Mouse (Mus musculus) limb, embryonic 15.5 days (tissue): ENCODE measurements around the gene Plekhd1. TPM values are rescaled to one million over a fixed set of nuclear protein-coding genes. Genes with fewer than 3 reads are reported as not detected.

Source experiments
- ATAC-seq: fragments of 200-750 bp; cut with Nextera tagmentation; 2 replicates; pipeline ENCODE4 v1.8.0; 2017; ENCODE audit warnings: low read depth, moderate TSS enrichment; ENCODE audit not compliant: insufficient number of reproducible peaks, low FRiP score, low TSS enrichment
- H3K27ac ChIP-seq: fragments of 300-500 bp; sonication (generic); 2 replicates; pipeline ENCODE4 v1.5.1; 2015; ENCODE audit warnings: moderate library complexity, mild to moderate bottlenecking, inconsistent platforms
- H3K27me3 ChIP-seq: fragments of 300-500 bp; sonication (generic); 2 replicates; pipeline ENCODE4 v1.6.1; 2015; ENCODE audit warnings: inconsistent platforms
- H3K36me3 ChIP-seq: fragments of 300-500 bp; sonication (generic); 2 replicates; pipeline ENCODE4 v1.6.1; 2015; ENCODE audit warnings: inconsistent platforms
- H3K4me1 ChIP-seq: fragments of 300-500 bp; sonication (generic); 2 replicates; pipeline ENCODE4 v1.6.1; 2015; ENCODE audit warnings: inconsistent platforms
- H3K4me2 ChIP-seq: fragments of 300-500 bp; sonication (generic); 2 replicates; pipeline ENCODE4 v1.6.1; 2015; ENCODE audit warnings: mild to moderate bottlenecking, inconsistent platforms
- H3K4me3 ChIP-seq: fragments of 300-500 bp; sonication (generic); 2 replicates; pipeline ENCODE4 v1.5.1; 2015; ENCODE audit warnings: mild to moderate bottlenecking, inconsistent platforms
- H3K9ac ChIP-seq: fragments of 300-500 bp; sonication (generic); 2 replicates; pipeline ENCODE4 v1.6.1; 2015; ENCODE audit warnings: inconsistent platforms
- H3K9me3 ChIP-seq: fragments of 300-500 bp; sonication (generic); 2 replicates; pipeline ENCODE4 v1.6.1; 2016; ENCODE audit warnings: inconsistent platforms
- WGBS: fragments of 180-500 bp; shearing (Covaris S2); methylation state at CpG from one replicate; pipeline ENCODE4 v1.1.7; 2015; 5-methylcytosine and 5-hydroxymethylcytosine counted together
- polyA plus RNA-seq: library from polyadenylated mRNA; unstranded; fragments of >200 nt; fragmentation: Nextera tagmentation; extraction: Ambion mirVana; gene quantifications from 2 replicates; pipeline ENCODE4 v1.2.1, GENCODE M21; 2015

Plekhd1 gene
- polyA plus RNA-seq, 1 experiment from 2014 or later, result 0.15 TPM

GRCm38 (mm10) chr12:80759713-80760395 lies 67.5 kb downstream of the Plekhd1 start:
- Histone ChIP-seq H3K4me3 (peak overlapping the region; percentile 40), H3K9ac (no peak overlapping the region), H3K4me2 (peak overlapping the region; percentile 98), H3K27ac (no peak overlapping the region), H3K9me3 (no peaks in the 10 kb centered on the region), H3K36me3 (no peaks in the 10 kb centered on the region), H3K27me3 (peaks cover 76% of the 10 kb centered on the region), H3K4me1 (peaks cover 36% of the 10 kb centered on the region)
- no peak for ATAC-seq
- 7% methylated on average over 22 of the region's 22 CpGs for WGBS

GRCm38 (mm10) chr12:80760396-80760801 lies 68.0 kb downstream of the Plekhd1 start, which contains the start of gene Ccdc177:
Ccdc177 (minus strand) TSS chr12:80760687.
- peak within 1 kb of the TSS; percentile 98 for H3K4me2 ChIP-seq

GRCm38 (mm10) chr12:80762982-80763381 lies 70.6 kb downstream of the Plekhd1 start:
- H3K9ac ChIP-seq, result no peak overlapping the region
- no peak for ATAC-seq
- peaks cover 27% of the 10 kb centered on the region for H3K4me1 ChIP-seq
- no peak overlapping the region for H3K27ac ChIP-seq
- no peaks in the 10 kb centered on the region for H3K9me3 ChIP-seq
- no peaks in the 10 kb centered on the region for H3K36me3 ChIP-seq
- WGBS, result 84% methylated on average over 5 of the region's 5 CpGs
- H3K4me3 ChIP-seq, result no peak overlapping the region
- no peak overlapping the region for H3K4me2 ChIP-seq
- peaks cover 45% of the 10 kb centered on the region for H3K27me3 ChIP-seq

More at GRCm38 (mm10) chr12:80760396-80760801, 68.0 kb downstream of the Plekhd1 start, which contains the start of gene Ccdc177:
- Histone ChIP-seq H3K9ac (no peak within 1 kb of the TSS), H3K27me3 (peaks cover 71% of the 10 kb centered on the region), H3K27ac (no peak within 1 kb of the TSS), H3K36me3 (no peaks in the 10 kb centered on the region), H3K9me3 (no peaks in the 10 kb centered on the region), H3K4me3 (peak within 1 kb of the TSS; percentile 40), H3K4me1 (peaks cover 36% of the 10 kb centered on the region)
- WGBS, result under 1% methylated on average over 24 of the region's 24 CpGs
- no peak for ATAC-seq

DNA sequence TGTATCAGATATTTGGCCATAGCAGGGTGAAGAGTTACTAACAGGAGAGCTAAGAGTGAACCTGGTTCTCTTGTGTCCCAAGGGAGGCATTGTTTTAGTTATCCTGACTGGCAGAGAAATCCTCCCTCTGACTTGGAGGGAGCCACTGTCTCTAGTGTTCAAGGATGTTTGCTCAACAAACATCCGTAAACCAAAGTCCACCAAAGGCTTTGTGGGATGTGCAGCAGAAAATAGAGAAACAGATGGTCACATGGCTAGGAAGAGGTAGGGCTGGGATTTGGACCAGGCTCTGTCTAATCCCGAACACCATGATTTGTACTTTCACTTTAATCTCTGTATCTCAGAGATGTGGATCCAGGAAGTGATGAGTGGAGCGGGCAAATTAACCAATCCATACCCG lies 71.7 kb downstream of the Plekhd1 start:
- H3K4me1 ChIP-seq, result peaks cover 17% of the 10 kb centered on the region
- no peaks in the 10 kb centered on the region for H3K36me3 ChIP-seq
- no peaks in the 10 kb centered on the region for H3K9me3 ChIP-seq
- WGBS, result 76% methylated on average over 4 of the region's 4 CpGs
- no peak overlapping the region for H3K27ac ChIP-seq
- no peak overlapping the region for H3K9ac ChIP-seq
- no peak overlapping the region for H3K4me3 ChIP-seq
- H3K27me3 ChIP-seq, result peaks cover 34% of the 10 kb centered on the region
- no peak for ATAC-seq
- no peak overlapping the region for H3K4me2 ChIP-seq

GRCm38 (mm10) chr12:80769697-80770096 lies 77.3 kb downstream of the Plekhd1 start:
- Histone ChIP-seq H3K4me1 (no peaks in the 10 kb centered on the region), H3K4me3 (no peak overlapping the region), H3K9ac (no peak overlapping the region), H3K36me3 (no peaks in the 10 kb centered on the region), H3K27ac (no peak overlapping the region), H3K9me3 (no peaks in the 10 kb centered on the region), H3K4me2 (no peak overlapping the region), H3K27me3 (no peaks in the 10 kb centered on the region)
- 0 out of 2 replicates have a peak, but pooled peaks have one; percentile 77 for ATAC-seq
- 18% methylated on average over 11 of the region's 11 CpGs for WGBS

Other genes with a start within 250 kb of the Plekhd1 start
- gene Exd2, start 229.5 kb upstream of the Plekhd1 start, polyA plus RNA-seq, result 23.0 and 24.9 TPM in 2 replicates
- gene Galnt16, start 174.3 kb upstream of the Plekhd1 start, polyA plus RNA-seq, result 23.5 and 24.9 TPM in 2 replicates
- 24.4 and 24.9 TPM in 2 replicates for gene Slc39a9, start 48.7 kb upstream of the Plekhd1 start, polyA plus RNA-seq
- 232 and 259 TPM in 2 replicates for gene Erh, start 48.2 kb upstream of the Plekhd1 start, polyA plus RNA-seq
- 0.02 and 0.04 TPM in 2 replicates for gene Ccdc177, start 68.1 kb downstream of the Plekhd1 start, polyA plus RNA-seq
- gene Susd6, start 97.9 kb downstream of the Plekhd1 start, polyA plus RNA-seq, result 18.4 and 19.7 TPM in 2 replicates